Mouse (Mus musculus) olfactory bulb, adult 2 months (tissue): ENCODE measurements around the gene Wars.

ENCODE experiments used
- CTCF ChIP-seq: fragments of 200-500 bp; IDR thresholded peaks from 2 replicates; pipeline ENCODE4 v1.5.1; 2012; ENCODE audit warnings: low read depth, mild to moderate bottlenecking, low read length, moderate library complexity; ENCODE audit not compliant: insufficient read depth
- POLR2A ChIP-seq: fragments of 200-500 bp; IDR thresholded peaks from 2 replicates; pipeline ENCODE4 v1.6.1; 2012; ENCODE audit warnings: mild to moderate bottlenecking, low read depth, low read length, moderate library complexity; ENCODE audit not compliant: insufficient read depth

DNA sequence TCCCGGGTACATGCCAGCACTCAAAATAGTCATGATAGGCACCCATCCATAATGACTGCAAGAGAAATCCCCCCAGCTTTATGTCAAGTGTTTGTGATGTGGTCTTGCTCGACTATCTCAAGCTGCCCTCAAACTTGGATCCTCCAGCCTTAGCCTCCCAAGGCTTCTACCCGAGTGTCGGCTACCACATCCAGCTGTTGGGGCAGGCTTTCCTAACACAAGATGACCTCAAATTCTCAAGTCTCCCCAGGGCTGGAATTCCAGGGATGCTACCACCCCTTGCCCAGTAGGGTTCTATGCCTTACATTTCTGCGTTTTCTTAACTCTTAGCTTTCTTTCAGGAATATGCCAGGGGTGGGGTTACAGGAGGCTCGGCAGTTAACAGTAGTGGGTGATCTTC, 63.6 kb downstream of the Wars start:
- TF ChIP-seq CTCF (no peak), POLR2A (no peak)
